ENCODE assay signal across 41 mouse cellular contexts in genomic region chr10:23892987-23893386, GRCm38 (mm10). TPM values are rescaled to one million over a fixed set of nuclear protein-coding genes. Genes with fewer than 3 reads are reported as not detected.
"Had no signal": no experiment of that assay in that cellular context is flagged by ENCODE, and none has a peak within 500 bp of the region (broad histone marks: within the 10 kb centered on the region; RNA-seq: fewer than 3 reads in every experiment).

No protein-coding gene starts in this region.

- ATAC-seq: forebrain, postnatal 0 days; hindbrain, postnatal 0 days; intestine, embryonic 16.5 days had no signal

- DNase-seq: forebrain, postnatal 0 days; gastrocnemius, postnatal 14 days; gastrocnemius, postnatal 36 days; heart, adult 18-20 months; heart, postnatal 10 days; heart, postnatal 4 days; kidney, adult 11 months; kidney, adult 2 months; kidney, adult 9 months; kidney, postnatal 14 days; kidney, postnatal 36 days; layer of hippocampus, adult 9-11 months; layer of hippocampus, postnatal 36 days; left cerebral cortex, postnatal 4 days had no signal

- H3K36me3 ChIP-seq: heart, embryonic 10.5 days; heart, embryonic 12.5 days; hindbrain, embryonic 10.5 days; hindbrain, embryonic 12.5 days; kidney, embryonic 15.5 days; limb, embryonic 13.5 days had no signal

- H3K27me3 ChIP-seq: heart, embryonic 12.5 days; hindbrain, embryonic 12.5 days; kidney, embryonic 15.5 days; limb, embryonic 13.5 days had no signal

- H3K4me1 ChIP-seq: hindbrain, embryonic 10.5 days; hindbrain, embryonic 12.5 days had no signal

- H3K9me3 ChIP-seq: heart, embryonic 10.5 days; heart, embryonic 12.5 days; hindbrain, embryonic 10.5 days; hindbrain, embryonic 12.5 days; kidney, embryonic 15.5 days; limb, embryonic 13.5 days had no signal

- H3K9ac ChIP-seq: forebrain, postnatal 0 days; heart, embryonic 12.5 days; hindbrain, embryonic 12.5 days; hindbrain, embryonic 14.5 days; kidney, embryonic 15.5 days; limb, embryonic 13.5 days had no signal

- H3K4me2 ChIP-seq: heart, embryonic 12.5 days; hindbrain, embryonic 12.5 days; hindbrain, embryonic 14.5 days; kidney, embryonic 15.5 days; limb, embryonic 13.5 days had no signal

- H3K4me3 ChIP-seq: heart, embryonic 10.5 days; heart, embryonic 12.5 days; hindbrain, embryonic 10.5 days; hindbrain, embryonic 12.5 days; kidney, embryonic 15.5 days; limb, embryonic 13.5 days had no signal

- H3K27ac ChIP-seq: heart, embryonic 10.5 days; hindbrain, embryonic 10.5 days; hindbrain, embryonic 12.5 days; hindbrain, embryonic 14.5 days; hindbrain, postnatal 0 days; kidney, embryonic 15.5 days; kidney, postnatal 0 days; limb, embryonic 13.5 days had no signal

RNA-seq across cellular contexts. Expression of gene Vnn1, which starts 1.5 kb away (rescaled TPM):
- total RNA-seq: granulocyte monocyte progenitor cell, adult 5-6 weeks; layer of hippocampus, adult 8-10 months; left cerebral cortex, adult 18-20 months had no signal
- polyA plus RNA-seq: hindbrain, embryonic 14.5 days had no signal

RNA-seq across cellular contexts. Expression of gene Taar1, which starts 27.2 kb away (rescaled TPM):
- total RNA-seq: forebrain, postnatal 0 days; gastrocnemius, adult 18-20 months; gastrocnemius, adult 8-10 months; gastrocnemius, postnatal 14 days; gastrocnemius, postnatal 36 days; granulocyte monocyte progenitor cell, adult 5-6 weeks; heart, adult 18-20 months; heart, adult 8-10 months; heart, postnatal 10 days; heart, postnatal 25 days; heart, postnatal 4 days; hindbrain, postnatal 0 days; layer of hippocampus, adult 18-20 months; layer of hippocampus, adult 8-10 months; layer of hippocampus, postnatal 14 days; layer of hippocampus, postnatal 36 days; left cerebral cortex, adult 18-20 months; left cerebral cortex, adult 8-10 months; left cerebral cortex, postnatal 10 days; left cerebral cortex, postnatal 25 days; left cerebral cortex, postnatal 4 days had no signal
- polyA plus RNA-seq: forebrain, postnatal 0 days; heart, embryonic 10.5 days; heart, embryonic 12.5 days; heart, embryonic 14.5 days; heart, embryonic 16.5 days; hindbrain, embryonic 10.5 days; hindbrain, embryonic 12.5 days; hindbrain, embryonic 14.5 days; hindbrain, postnatal 0 days; intestine, embryonic 14.5 days; intestine, embryonic 16.5 days; kidney, adult 2 months; kidney, embryonic 15.5 days; kidney, postnatal 0 days; large intestine, adult 2 months; limb, embryonic 11.5 days; limb, embryonic 13.5 days had no signal

RNA-seq across cellular contexts. Expression of gene Vnn3, which starts 41.7 kb away (rescaled TPM):
- total RNA-seq: gastrocnemius, postnatal 14 days; granulocyte monocyte progenitor cell, adult 5-6 weeks; heart, postnatal 10 days; heart, postnatal 25 days; left cerebral cortex, adult 18-20 months; left cerebral cortex, postnatal 10 days had no signal
- polyA plus RNA-seq: forebrain, postnatal 0 days; heart, embryonic 10.5 days; heart, embryonic 12.5 days; hindbrain, embryonic 10.5 days; hindbrain, embryonic 12.5 days; hindbrain, embryonic 14.5 days; limb, embryonic 11.5 days; limb, embryonic 13.5 days had no signal

RNA-seq across cellular contexts. Expression of gene Taar2, which starts 45.4 kb away (rescaled TPM):
- total RNA-seq: forebrain, postnatal 0 days; gastrocnemius, adult 18-20 months; gastrocnemius, adult 8-10 months; gastrocnemius, postnatal 14 days; gastrocnemius, postnatal 36 days; granulocyte monocyte progenitor cell, adult 5-6 weeks; heart, adult 18-20 months; heart, adult 8-10 months; heart, postnatal 10 days; heart, postnatal 25 days; heart, postnatal 4 days; hindbrain, postnatal 0 days; layer of hippocampus, adult 18-20 months; layer of hippocampus, adult 8-10 months; layer of hippocampus, postnatal 14 days; layer of hippocampus, postnatal 36 days; left cerebral cortex, adult 18-20 months; left cerebral cortex, adult 8-10 months; left cerebral cortex, postnatal 10 days; left cerebral cortex, postnatal 25 days; left cerebral cortex, postnatal 4 days had no signal
- polyA plus RNA-seq: heart, embryonic 10.5 days; heart, embryonic 12.5 days; heart, embryonic 14.5 days; heart, embryonic 16.5 days; hindbrain, embryonic 10.5 days; hindbrain, embryonic 12.5 days; hindbrain, embryonic 14.5 days; intestine, embryonic 16.5 days; kidney, adult 2 months; kidney, embryonic 15.5 days; large intestine, adult 2 months; limb, embryonic 11.5 days; limb, embryonic 13.5 days had no signal

RNA-seq across cellular contexts. Expression of gene Taar3, which starts 56.4 kb away (rescaled TPM):
- total RNA-seq: forebrain, postnatal 0 days; gastrocnemius, adult 18-20 months; gastrocnemius, adult 8-10 months; gastrocnemius, postnatal 14 days; gastrocnemius, postnatal 36 days; granulocyte monocyte progenitor cell, adult 5-6 weeks; heart, adult 18-20 months; heart, adult 8-10 months; heart, postnatal 10 days; heart, postnatal 25 days; heart, postnatal 4 days; layer of hippocampus, adult 18-20 months; layer of hippocampus, adult 8-10 months; layer of hippocampus, postnatal 14 days; layer of hippocampus, postnatal 36 days; left cerebral cortex, adult 18-20 months; left cerebral cortex, adult 8-10 months; left cerebral cortex, postnatal 25 days; left cerebral cortex, postnatal 4 days had no signal
- polyA plus RNA-seq: forebrain, postnatal 0 days; heart, embryonic 10.5 days; heart, embryonic 12.5 days; heart, embryonic 14.5 days; heart, embryonic 16.5 days; hindbrain, embryonic 10.5 days; hindbrain, embryonic 12.5 days; hindbrain, embryonic 14.5 days; hindbrain, postnatal 0 days; intestine, embryonic 14.5 days; intestine, embryonic 16.5 days; kidney, adult 2 months; kidney, embryonic 15.5 days; kidney, postnatal 0 days; large intestine, adult 2 months; limb, embryonic 11.5 days; limb, embryonic 13.5 days had no signal
